Mouse (Mus musculus): ENCODE data around the gene Abt1.

The Abt1 gene

GRCm38 (mm10) chr13:23423286-23424051 is at the start of gene Abt1:
Gene Abt1, minus strand, starts transcription at chr13:23423866.
- DNase-seq (ENCODE audit: low read depth, low spot score) = peak; percentile 98

- peak; percentile 92 for DNase-seq (ENCODE audit: low read depth, low spot score)
These were observed 43.2 kb upstream of the Abt1 start for GRCm38 (mm10) chr13:23466911-23467310.

GRCm38 (mm10) chr13:23466306-23466705 is 42.6 kb upstream of the Abt1 start:
- DNase-seq (ENCODE audit: low read depth, low spot score) = no peak

- peak; percentile 67 for DNase-seq (ENCODE audit: low read depth, low spot score)
These were observed 42.0 kb upstream of the Abt1 start, which contains the start of gene Btn1a1 for GRCm38 (mm10) chr13:23465600-23466109. Gene Btn1a1, minus strand, starts transcription at chr13:23465901.

- no peak for DNase-seq (ENCODE audit: low read depth, low spot score)
These were observed 41.2 kb upstream of the Abt1 start for GRCm38 (mm10) chr13:23464841-23465366.

GRCm38 (mm10) chr13:23464224-23464637 is 40.6 kb upstream of the Abt1 start:
- DNase-seq (ENCODE audit: low read depth, low spot score) = no peak

GRCm38 (mm10) chr13:23463381-23464223 is 39.9 kb upstream of the Abt1 start:
- peak; percentile 87 for DNase-seq (ENCODE audit: low read depth, low spot score)

GRCm38 (mm10) chr13:23462669-23463068 is 39.0 kb upstream of the Abt1 start:
- no peak for DNase-seq (ENCODE audit: low read depth, low spot score)

GRCm38 (mm10) chr13:23462063-23462462 is 38.4 kb upstream of the Abt1 start:
- DNase-seq (ENCODE audit: low read depth, low spot score) = no peak

GRCm38 (mm10) chr13:23459264-23459846 is 35.7 kb upstream of the Abt1 start:
- DNase-seq (ENCODE audit: low read depth, low spot score) = peak; percentile 52

- no peak for DNase-seq (ENCODE audit: low read depth, low spot score)
These were observed 30.3 kb upstream of the Abt1 start for GRCm38 (mm10) chr13:23453926-23454325.

- DNase-seq (ENCODE audit: low read depth, low spot score) = peak; percentile 77
These were observed 29.7 kb upstream of the Abt1 start for GRCm38 (mm10) chr13:23453362-23453862.

GRCm38 (mm10) chr13:23450398-23450797 is 26.7 kb upstream of the Abt1 start:
- peak; percentile 87 for DNase-seq (ENCODE audit: low read depth, low spot score)

- peak; percentile 95 for DNase-seq (ENCODE audit: low read depth, low spot score)
These were observed 25.8 kb upstream of the Abt1 start for GRCm38 (mm10) chr13:23449235-23450095.

- no peak for DNase-seq (ENCODE audit: low read depth, low spot score)
These were observed 25.1 kb upstream of the Abt1 start for GRCm38 (mm10) chr13:23448758-23449157.

- peak; percentile 84 for DNase-seq (ENCODE audit: low read depth, low spot score)
These were observed 22.9 kb upstream of the Abt1 start for GRCm38 (mm10) chr13:23446498-23446952.

- peak; percentile 93 for DNase-seq (ENCODE audit: low read depth, low spot score)
These were observed 22.1 kb upstream of the Abt1 start for GRCm38 (mm10) chr13:23445561-23446320.

- DNase-seq (ENCODE audit: low read depth, low spot score) = no peak
These were observed 21.5 kb upstream of the Abt1 start for GRCm38 (mm10) chr13:23445156-23445555.

- DNase-seq (ENCODE audit: low read depth, low spot score) = no peak
These were observed 20.8 kb upstream of the Abt1 start for GRCm38 (mm10) chr13:23444451-23444850.

GRCm38 (mm10) chr13:23439901-23440300 is 16.2 kb upstream of the Abt1 start:
- DNase-seq (ENCODE audit: low read depth, low spot score) = peak; percentile 78
